Mouse (Mus musculus): ENCODE data around the gene 4930455H04Rik.

- TF ChIP-seq CTCF (IDR thresholded peaks at IDR 0.05; ENCODE audit: control insufficient read depth, insufficient read depth, insufficient replicate concordance, low read depth, low read length): no peak
- no peak for TF ChIP-seq POLR2A (IDR thresholded peaks at IDR 0.05; ENCODE audit: control insufficient read depth, low read depth, low read length)
Observed at GRCm38 (mm10) chr3:116964426-116964825, 3.6 kb upstream of the 4930455H04Rik start.

Measured in testis, adult 2 months (tissue).